Mouse (Mus musculus): ENCODE measurements around the gene Ephx1. TPM values are rescaled to one million over a fixed set of nuclear protein-coding genes. Genes with fewer than 3 reads are reported as not detected.
"Not testable (repeated sequence)": the region's sequence is repeated elsewhere in the genome, so short reads cannot be mapped to it uniquely, and the experiment has no call there.

Gene Ephx1
- polyA plus RNA-seq, 1 experiment from 2014 or later: 1.5 TPM

DNA sequence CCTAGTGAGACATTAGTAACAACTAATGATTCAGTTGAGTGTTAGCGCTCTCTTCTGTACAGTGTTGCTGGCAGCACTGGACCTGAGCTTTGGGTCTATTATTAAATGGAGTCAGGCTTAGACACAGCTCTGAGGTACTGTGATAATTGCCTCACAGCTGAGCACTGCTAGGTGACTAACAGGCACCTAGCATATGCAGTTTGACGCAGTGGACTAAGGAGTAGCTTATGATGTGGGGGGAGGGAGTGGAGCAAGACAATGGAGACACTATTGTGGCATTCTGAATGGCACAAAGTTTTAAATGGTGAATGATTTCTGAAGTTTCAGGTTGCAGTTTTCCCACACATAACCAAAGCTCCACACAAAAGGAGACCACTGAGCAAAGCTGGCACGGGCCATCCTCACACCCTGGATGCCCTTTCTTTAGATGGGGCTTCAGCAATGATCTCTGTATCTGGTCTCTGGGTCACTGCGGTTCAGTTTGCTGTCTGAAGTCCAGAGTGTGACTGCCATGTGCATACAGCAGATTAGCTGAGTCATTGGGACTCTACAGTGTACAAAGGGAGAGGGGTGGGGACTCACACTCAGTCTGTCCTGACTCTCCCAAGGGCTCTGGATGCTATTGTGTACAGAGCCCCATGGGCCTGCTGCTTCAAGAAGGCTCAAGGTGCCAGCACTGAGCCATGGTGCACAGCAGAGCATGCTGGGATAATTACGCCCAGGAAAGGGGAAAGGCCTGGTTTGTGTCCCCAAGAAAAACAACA lies 14.5 kb upstream of the Ephx1 start:
- not testable (repeated sequence) for H3K4me1 ChIP-seq (replicated peaks); H3K27me3 ChIP-seq (ENCODE audit: insufficient read depth, poor library complexity, severe bottlenecking); H3K36me3 ChIP-seq; H3K27ac ChIP-seq; H3K9me3 ChIP-seq; H3K4me3 ChIP-seq; DNase-seq (ENCODE audit: low spot score)
- 91% methylated on average over 5 of the region's 5 CpGs for WGBS

DNA sequence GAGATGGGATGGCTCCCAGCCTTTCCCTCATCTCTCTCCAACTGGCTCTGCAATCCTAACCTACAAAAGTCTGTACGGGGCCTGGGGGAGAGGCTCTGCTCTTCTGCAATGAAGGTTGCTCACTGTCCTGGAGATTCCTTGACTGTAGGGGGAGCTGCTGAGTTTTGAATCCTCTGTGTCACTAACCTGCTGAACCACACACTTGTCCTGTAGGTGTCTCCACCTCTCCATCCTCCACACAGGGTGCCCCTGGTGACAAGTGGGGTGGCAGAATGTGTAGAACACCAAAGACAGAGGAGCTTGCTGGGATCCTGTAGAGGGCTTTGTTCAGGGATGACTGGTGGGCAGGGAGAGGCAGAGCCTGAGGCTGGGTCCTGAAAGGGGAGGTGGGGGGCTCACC lies 1.6 kb upstream of the Ephx1 start:
- 31% methylated on average over 1 of the region's 1 CpGs for WGBS
- no peak overlapping the region for H3K27ac ChIP-seq
- H3K9me3 ChIP-seq: no peaks in the 10 kb centered on the region
- peaks cover 11% of the 10 kb centered on the region; the same call in 1 of the 2 replicates for H3K27me3 ChIP-seq (ENCODE audit: insufficient read depth, poor library complexity, severe bottlenecking)
- H3K36me3 ChIP-seq: no peaks in the 10 kb centered on the region
- peaks cover 4% of the 10 kb centered on the region for H3K4me1 ChIP-seq (replicated peaks)
- H3K4me3 ChIP-seq: no peak overlapping the region
- peak; percentile 36 for DNase-seq (ENCODE audit: low spot score)

- H3K27me3 ChIP-seq (ENCODE audit: insufficient read depth, poor library complexity, severe bottlenecking): peaks cover 17% of the 10 kb centered on the region; the same call in 1 of the 2 replicates
- H3K27ac ChIP-seq: no peak overlapping the region
- no peaks in the 10 kb centered on the region for H3K36me3 ChIP-seq
- 76% methylated on average over 7 of the region's 7 CpGs for WGBS
- no peaks in the 10 kb centered on the region for H3K9me3 ChIP-seq
- DNase-seq (ENCODE audit: low spot score): no peak
- no peak overlapping the region for H3K4me3 ChIP-seq
- H3K4me1 ChIP-seq (replicated peaks): peaks cover 12% of the 10 kb centered on the region
Measured at GRCm38 (mm10) chr1:181021488-181021865, 773 bp upstream of the Ephx1 start.

GRCm38 (mm10) chr1:181017890-181018420 lies 2.7 kb downstream of the Ephx1 start:
- Histone ChIP-seq H3K4me3 (peak overlapping the region; percentile 65; the same call in 1 of the 2 replicates), H3K36me3 (no peaks in the 10 kb centered on the region), H3K9me3 (no peaks in the 10 kb centered on the region), H3K27ac (no peak overlapping the region), H3K27me3 (ENCODE audit: insufficient read depth, poor library complexity, severe bottlenecking) (peaks cover 33% of the 10 kb centered on the region), H3K4me1 (replicated peaks) (peaks cover 21% of the 10 kb centered on the region)
- no peak for DNase-seq (ENCODE audit: low spot score)
- WGBS: 71% methylated on average over 13 of the region's 13 CpGs

GRCm38 (mm10) chr1:181017212-181017711 lies 3.4 kb downstream of the Ephx1 start:
- Histone ChIP-seq H3K4me1 (replicated peaks) (peaks cover 21% of the 10 kb centered on the region), H3K27ac (peak overlapping the region; percentile 64; the same call in 1 of the 2 replicates), H3K4me3 (peak overlapping the region; percentile 65), H3K36me3 (no peaks in the 10 kb centered on the region), H3K27me3 (ENCODE audit: insufficient read depth, poor library complexity, severe bottlenecking) (peaks cover 33% of the 10 kb centered on the region), H3K9me3 (no peaks in the 10 kb centered on the region)
- peak; percentile 79 for DNase-seq (ENCODE audit: low spot score)
- WGBS: under 1% methylated on average over 22 of the region's 22 CpGs

GRCm38 (mm10) chr1:181016532-181017131 lies 4.1 kb downstream of the Ephx1 start:
- WGBS: 4% methylated on average over 21 of the region's 21 CpGs
- no peaks in the 10 kb centered on the region for H3K9me3 ChIP-seq
- H3K36me3 ChIP-seq: no peaks in the 10 kb centered on the region
- H3K4me3 ChIP-seq: peak overlapping the region; percentile 65
- peaks cover 21% of the 10 kb centered on the region for H3K4me1 ChIP-seq (replicated peaks)
- peak; percentile 49 for DNase-seq (ENCODE audit: low spot score)
- H3K27me3 ChIP-seq (ENCODE audit: insufficient read depth, poor library complexity, severe bottlenecking): peaks cover 33% of the 10 kb centered on the region
- H3K27ac ChIP-seq: peak overlapping the region; percentile 64; the same call in 1 of the 2 replicates

DNA sequence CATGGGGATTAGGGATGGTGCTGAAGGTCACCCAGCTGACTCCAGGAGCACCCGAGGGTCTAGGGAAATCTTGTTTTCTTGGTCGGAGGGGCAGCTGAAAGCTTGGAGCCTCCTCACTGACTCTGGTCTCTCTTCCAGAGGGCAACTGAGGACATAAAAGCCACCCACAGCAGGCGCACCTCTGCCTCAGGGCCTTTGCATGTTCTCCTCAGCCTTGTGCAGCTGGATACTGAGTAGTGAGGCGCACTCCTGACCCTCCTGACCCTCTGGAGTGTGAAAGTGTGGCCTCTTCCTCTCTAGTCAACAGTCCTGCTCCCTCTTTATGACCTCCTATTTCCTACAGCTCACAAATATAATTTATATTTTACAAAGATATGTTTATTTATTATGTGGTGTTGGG lies 4.7 kb downstream of the Ephx1 start:
- Histone ChIP-seq H3K4me1 (replicated peaks) (peaks cover 21% of the 10 kb centered on the region), H3K9me3 (no peaks in the 10 kb centered on the region), H3K27me3 (ENCODE audit: insufficient read depth, poor library complexity, severe bottlenecking) (peaks cover 33% of the 10 kb centered on the region), H3K36me3 (no peaks in the 10 kb centered on the region), H3K27ac (no peak overlapping the region), H3K4me3 (peak overlapping the region; percentile 65; the same call in 1 of the 2 replicates)
- no peak for DNase-seq (ENCODE audit: low spot score)
- WGBS: 75% methylated on average over 4 of the region's 4 CpGs

DNA sequence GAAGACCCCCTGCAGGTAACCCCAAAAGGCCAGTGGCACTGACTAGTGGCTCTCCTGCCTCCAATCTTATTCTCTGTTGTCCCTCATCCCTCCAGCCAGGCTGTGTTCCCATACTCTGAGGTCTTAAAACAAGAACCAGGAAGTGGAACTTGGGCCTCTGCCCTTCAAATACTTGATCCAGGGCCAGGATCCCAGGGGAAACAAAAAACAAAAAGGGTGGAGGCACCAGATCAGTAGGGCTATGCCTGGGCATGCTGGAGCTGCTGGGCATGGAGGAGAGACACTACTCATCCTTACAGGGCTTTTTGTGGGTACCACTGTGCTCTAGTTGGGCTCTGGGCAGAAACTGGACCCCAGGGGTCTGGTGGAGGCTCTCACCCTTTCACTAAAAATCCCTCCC lies 5.1 kb downstream of the Ephx1 start:
- no peak for DNase-seq (ENCODE audit: low spot score)
- H3K27ac ChIP-seq: no peak overlapping the region
- peaks cover 21% of the 10 kb centered on the region for H3K4me1 ChIP-seq (replicated peaks)
- peaks cover 33% of the 10 kb centered on the region for H3K27me3 ChIP-seq (ENCODE audit: insufficient read depth, poor library complexity, severe bottlenecking)
- no peaks in the 10 kb centered on the region for H3K36me3 ChIP-seq
- H3K9me3 ChIP-seq: no peaks in the 10 kb centered on the region
- no peak overlapping the region for H3K4me3 ChIP-seq

DNA sequence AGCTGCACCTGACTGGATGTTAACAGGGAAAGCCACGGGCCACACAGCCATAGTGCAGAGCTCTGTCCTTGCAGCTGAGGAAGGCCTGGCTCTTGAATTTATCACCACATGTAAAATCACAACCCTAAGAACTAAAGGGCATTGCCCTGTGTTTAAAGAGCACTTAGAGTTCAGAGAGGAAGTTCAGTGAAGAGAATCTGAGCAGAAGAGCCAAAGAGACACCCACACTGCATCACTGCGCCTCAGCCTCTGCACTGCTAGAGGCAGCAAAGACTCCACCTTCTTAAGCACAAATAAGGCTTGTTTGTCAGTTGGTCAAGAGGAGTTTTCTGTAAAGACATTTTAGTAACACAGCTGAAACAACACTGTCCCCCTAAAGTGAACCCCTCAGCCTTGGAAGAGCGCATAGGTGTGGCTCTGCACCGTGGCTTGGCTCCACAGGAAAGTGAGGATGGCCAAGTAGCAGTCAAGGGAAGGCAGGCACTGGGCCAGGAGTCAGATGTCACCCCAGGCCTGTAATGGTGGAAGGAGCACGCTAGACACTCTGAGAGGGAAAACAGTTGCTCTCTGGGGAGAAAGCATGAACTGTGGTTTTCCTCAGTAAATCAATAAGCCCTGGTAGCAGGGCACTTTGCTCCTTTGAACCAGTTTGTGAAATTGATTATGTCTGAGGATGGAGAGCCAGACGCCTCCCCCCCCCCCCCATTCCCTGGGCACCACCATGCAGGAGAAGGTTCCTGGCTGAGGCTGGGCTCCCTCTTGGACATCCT lies 5.8 kb downstream of the Ephx1 start:
- Histone ChIP-seq H3K9me3 (no peaks in the 10 kb centered on the region), H3K27me3 (ENCODE audit: insufficient read depth, poor library complexity, severe bottlenecking) (peaks cover 33% of the 10 kb centered on the region), H3K4me1 (replicated peaks) (peaks cover 21% of the 10 kb centered on the region), H3K36me3 (no peaks in the 10 kb centered on the region), H3K4me3 (no peak overlapping the region), H3K27ac (no peak overlapping the region)
- 78% methylated on average over 6 of the region's 6 CpGs for WGBS
- DNase-seq (ENCODE audit: low spot score): no peak

GRCm38 (mm10) chr1:181013446-181013845 lies 7.3 kb downstream of the Ephx1 start:
- 83% methylated on average over 6 of the region's 6 CpGs for WGBS
- Histone ChIP-seq H3K9me3 (no peaks in the 10 kb centered on the region), H3K4me1 (replicated peaks) (peaks cover 21% of the 10 kb centered on the region)

DNA sequence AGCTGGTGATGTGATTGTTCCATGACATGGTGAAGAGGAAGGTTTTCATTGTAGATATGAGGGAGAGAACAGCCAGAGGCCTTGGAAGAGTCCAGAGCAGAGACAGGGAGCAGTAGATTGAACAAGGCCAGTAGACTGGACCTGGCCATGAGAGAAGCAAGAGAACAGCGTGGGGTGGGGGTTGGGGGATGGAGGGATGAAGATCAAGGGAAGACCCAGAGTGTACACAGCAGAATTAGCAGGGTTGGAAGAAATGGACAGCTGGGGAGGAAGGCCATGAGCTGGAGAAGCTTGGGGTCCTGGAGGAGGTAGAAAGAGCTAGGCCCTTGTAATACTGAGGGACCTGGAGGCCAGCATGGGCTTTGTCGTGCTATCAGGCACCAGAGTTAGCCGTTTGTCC lies 8.3 kb downstream of the Ephx1 start:
- peaks cover 22% of the 10 kb centered on the region for H3K27me3 ChIP-seq (ENCODE audit: insufficient read depth, poor library complexity, severe bottlenecking)
- H3K4me3 ChIP-seq: no peak overlapping the region
- no peaks in the 10 kb centered on the region for H3K36me3 ChIP-seq
- H3K9me3 ChIP-seq: no peaks in the 10 kb centered on the region
- H3K27ac ChIP-seq: no peak overlapping the region
- DNase-seq (ENCODE audit: low spot score): no peak
- H3K4me1 ChIP-seq (replicated peaks): peaks cover 18% of the 10 kb centered on the region
- 80% methylated on average over 3 of the region's 3 CpGs for WGBS

More at GRCm38 (mm10) chr1:181013446-181013845, 7.3 kb downstream of the Ephx1 start:
- H3K36me3 ChIP-seq: no peaks in the 10 kb centered on the region
- no peak overlapping the region for H3K27ac ChIP-seq
- no peak overlapping the region for H3K4me3 ChIP-seq
- H3K27me3 ChIP-seq (ENCODE audit: insufficient read depth, poor library complexity, severe bottlenecking): peaks cover 33% of the 10 kb centered on the region
- DNase-seq (ENCODE audit: low spot score): no peak

DNA sequence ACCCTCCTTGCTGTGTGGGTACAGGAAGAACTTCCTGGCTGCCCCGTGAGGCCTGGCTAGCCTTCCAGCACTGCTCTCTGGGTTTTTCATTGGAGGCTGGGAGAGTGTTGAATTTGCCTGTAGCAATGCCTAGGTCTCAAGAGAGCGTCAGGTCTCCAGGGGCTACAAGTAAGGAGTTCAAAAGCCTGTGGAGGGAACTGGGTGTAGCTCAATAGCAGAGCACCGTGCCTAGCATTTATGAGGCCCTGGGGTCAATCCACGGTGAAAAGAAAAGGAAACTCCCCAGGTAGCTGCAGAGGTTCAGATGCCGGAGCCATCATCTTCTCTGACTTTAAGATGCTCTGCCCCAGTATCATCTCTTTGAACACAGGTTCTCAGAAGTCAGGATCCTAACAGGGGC lies 9.1 kb downstream of the Ephx1 start:
- H3K9me3 ChIP-seq: no peaks in the 10 kb centered on the region
- DNase-seq (ENCODE audit: low spot score): no peak
- 72% methylated on average over 5 of the region's 5 CpGs for WGBS
- peaks cover 10% of the 10 kb centered on the region for H3K4me1 ChIP-seq (replicated peaks)
- H3K27ac ChIP-seq: no peak overlapping the region
- no peaks in the 10 kb centered on the region for H3K36me3 ChIP-seq
- no peak overlapping the region for H3K4me3 ChIP-seq
- peaks cover 18% of the 10 kb centered on the region for H3K27me3 ChIP-seq (ENCODE audit: insufficient read depth, poor library complexity, severe bottlenecking)
